Mouse (Mus musculus): ENCODE results near the gene Btbd9. TPM values are rescaled to one million over a fixed set of nuclear protein-coding genes. Genes with fewer than 3 reads are reported as not detected.

Btbd9 gene
- polyA plus RNA-seq, 1 experiment from 2014 or later = 164 TPM

- H3K9ac ChIP-seq (ENCODE audit: low read depth, low read length) = no peak overlapping the region
- 0 out of 2 replicates have a peak, but pooled peaks cover 1% of the 10 kb centered on the region for H3K4me1 ChIP-seq (ENCODE audit: control insufficient read depth, insufficient read depth, low read length)
- 82% methylated on average over 1 of the region's 1 CpGs for WGBS
- H3K36me3 ChIP-seq (ENCODE audit: control insufficient read depth, insufficient read depth, low read length) = no peaks in the 10 kb centered on the region
- H3K4me2 ChIP-seq (ENCODE audit: low read length) = no peak overlapping the region
- H3K27me3 ChIP-seq (ENCODE audit: control insufficient read depth, insufficient read depth, low read depth, low read length) = no peaks in the 10 kb centered on the region
- H3K27ac ChIP-seq (ENCODE audit: low read length) = no peak overlapping the region
- H3K4me3 ChIP-seq (ENCODE audit: low read depth, low read length) = no peak overlapping the region
- no peaks in the 10 kb centered on the region for H3K9me3 ChIP-seq (replicated peaks; ENCODE audit: control insufficient read depth, low read length, poor library complexity, severe bottlenecking)
- no peak for ATAC-seq
These were observed 397.9 kb downstream of the Btbd9 start for GRCm38 (mm10) chr17:30178402-30178801.

- Histone ChIP-seq H3K27me3 (ENCODE audit: control insufficient read depth, insufficient read depth, low read depth, low read length) (no peaks in the 10 kb centered on the region), H3K4me3 (ENCODE audit: low read depth, low read length) (no peak overlapping the region), H3K36me3 (ENCODE audit: control insufficient read depth, insufficient read depth, low read length) (no peaks in the 10 kb centered on the region), H3K27ac (ENCODE audit: low read length) (no peak overlapping the region), H3K9ac (ENCODE audit: low read depth, low read length) (no peak overlapping the region), H3K9me3 (replicated peaks; ENCODE audit: control insufficient read depth, low read length, poor library complexity, severe bottlenecking) (no peaks in the 10 kb centered on the region), H3K4me2 (ENCODE audit: low read length) (no peak overlapping the region), H3K4me1 (ENCODE audit: control insufficient read depth, insufficient read depth, low read length) (no peaks in the 10 kb centered on the region)
- ATAC-seq = no peak
- 72% methylated on average over 4 of the region's 4 CpGs for WGBS
These were observed 398.9 kb downstream of the Btbd9 start for GRCm38 (mm10) chr17:30177435-30177834.

Other genes with a start within 250 kb of the Btbd9 start
- 2.0 and 2.9 TPM in 2 replicates for gene Dnah8, start 47.9 kb upstream of the Btbd9 start, polyA plus RNA-seq (2015; fragmentation: Nextera tagmentation; extraction: Ambion mirVana)
- gene Glo1, start 50.4 kb upstream of the Btbd9 start, polyA plus RNA-seq (2015; fragmentation: Nextera tagmentation; extraction: Ambion mirVana) = 160 and 162 TPM in 2 replicates